Mouse (Mus musculus) kidney, adult 2 months (tissue): Measurements from ENCODE around the gene Cep170b.

Experiments
- CTCF ChIP-seq: fragments of 200-500 bp; conservative IDR thresholded peaks from 2 replicates; pipeline ENCODE4 v1.5.1; 2011; ENCODE audit warnings: low read depth, mild to moderate bottlenecking, control low read depth, low read length, moderate library complexity, mixed read lengths; ENCODE audit not compliant: insufficient read depth, insufficient read length
- POLR2A ChIP-seq: fragments of 200-500 bp; IDR thresholded peaks from one replicate; pipeline ENCODE4 v1.6.1; 2011; ENCODE audit warnings: low read depth, low read length, control low read depth

- TF ChIP-seq CTCF (no peak), POLR2A (no peak)
Observed at GRCm38 (mm10) chr12:112774026-112774425, 53.8 kb downstream of the Cep170b start.
